ENCODE assay signal across 8 mouse cellular contexts in the genomic region with DNA sequence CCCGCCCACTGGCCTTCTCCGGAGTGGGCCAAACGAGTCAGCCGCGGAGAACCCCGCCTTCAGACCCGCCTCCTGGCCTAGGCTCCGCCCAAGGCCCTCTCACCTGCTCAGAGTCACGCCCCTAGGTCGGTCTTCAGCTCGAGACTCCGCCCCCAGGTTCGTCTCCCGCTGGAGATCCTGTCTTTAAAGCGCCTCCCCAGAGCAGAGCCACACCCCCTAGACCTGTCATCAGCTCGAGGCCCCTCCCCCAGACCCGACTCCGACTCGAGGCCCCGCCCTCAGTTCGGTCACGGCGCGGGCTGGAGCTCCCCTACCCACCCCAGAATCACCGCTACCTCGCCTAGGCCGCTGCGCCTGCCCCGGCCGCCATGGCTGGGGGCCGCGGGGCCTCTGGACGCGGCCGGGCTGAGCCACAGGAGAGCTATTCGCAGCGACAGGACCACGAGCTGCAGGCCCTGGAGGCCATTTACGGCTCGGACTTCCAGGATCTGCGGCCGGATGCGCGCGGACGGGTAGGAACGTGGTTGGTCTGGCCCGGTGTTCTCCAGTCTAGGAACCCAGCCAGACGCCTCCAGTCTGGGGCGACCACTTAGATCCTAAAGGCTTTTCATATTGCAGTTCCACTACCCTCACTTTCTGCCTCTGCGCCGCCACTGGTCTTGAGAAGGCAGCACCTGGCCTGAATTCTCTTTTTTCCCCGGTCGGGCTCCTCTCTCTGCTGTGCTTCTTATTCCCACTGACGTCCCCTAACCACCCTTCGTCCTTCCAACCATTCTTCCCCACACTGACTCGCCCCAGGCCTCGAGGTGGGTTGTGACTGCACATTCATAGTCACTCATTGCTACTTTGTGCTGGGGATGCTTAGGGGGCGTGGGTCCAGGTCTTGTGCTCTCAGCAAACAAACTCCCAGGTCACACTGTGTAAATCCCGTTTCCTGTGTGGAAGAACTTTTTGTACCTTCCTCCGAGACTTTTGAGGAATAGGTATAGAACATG. TPM values are rescaled to one million over a fixed set of nuclear protein-coding genes. Genes with fewer than 3 reads are reported as not detected.
DNase-seq lines count a peak whose midpoint lies in the region; ATAC-seq and TF ChIP-seq lines count a peak whose summit lies in the region.

A gene (plus strand): TSS at position 278 of the 995 bp plus-strand sequence.

- peak within 1 kb of the TSS; percentile 95 for H3K27ac ChIP-seq in embryonic facial prominence, embryonic 14.5 days (replicated peaks; ENCODE audit: low read depth, low read length)
- H3K27ac ChIP-seq in heart, adult 2 months, result peak within 1 kb of the TSS; percentile 95
- H3K27ac ChIP-seq in limb, embryonic 13.5 days, result peak within 1 kb of the TSS; percentile 95
- H3K27ac ChIP-seq in midbrain, embryonic 16.5 days (ENCODE audit: low read length), result peak within 1 kb of the TSS; percentile 93

- 0 out of 2 replicates have a peak, but pooled peaks have one; percentile 19 for TF ChIP-seq EP300 in heart, adult 2 months (IDR thresholded peaks at IDR 0.05; ENCODE audit: insufficient read depth, low read depth, low read length)

- DNase-seq in 3T3-L1 (ENCODE audit: low read depth, low spot score), result peak; percentile 100
- DNase-seq in adrenal gland, postnatal 4 days (ENCODE audit: low spot score in 2 of 2), result peak; percentile 81 to 95
- DNase-seq in embryonic facial prominence, embryonic 14.5 days (ENCODE audit: low spot score), result peak; percentile 99
- peak; percentile 97 to 99 for DNase-seq in heart, adult 2 months
- peak; percentile 100 for DNase-seq in kidney, adult 8-10 months
- DNase-seq in spleen, postnatal 10 days (ENCODE audit: low spot score in 2 of 2), result peak; percentile 96 to 100

- intact Hi-C loops in heart, adult 2 months (cut with DNase I), result loop anchor here (5.0 kb wide), 1 partner anchor 34 kb away; no protein-coding TSS in a partner anchor

- no peaks in the 10 kb centered on the region for H3K36me3 ChIP-seq in embryonic facial prominence, embryonic 14.5 days (ENCODE audit: control insufficient read depth, insufficient read depth, low read length)
- peaks cover 3% of the 10 kb centered on the region for H3K36me3 ChIP-seq in heart, adult 2 months (ENCODE audit: control insufficient read depth, insufficient read depth, low read length)
- H3K36me3 ChIP-seq in limb, embryonic 13.5 days, result no peaks in the 10 kb centered on the region
- no peaks in the 10 kb centered on the region for H3K36me3 ChIP-seq in midbrain, embryonic 16.5 days (ENCODE audit: control insufficient read depth, insufficient read depth, low read length)

- H3K79me2 ChIP-seq in heart, adult 2 months (replicated peaks; ENCODE audit: control insufficient read depth, insufficient read depth, low read length), result no peaks in the 10 kb centered on the region

- H3K4me3 ChIP-seq in embryonic facial prominence, embryonic 14.5 days (ENCODE audit: low read depth, low read length), result peak within 1 kb of the TSS; percentile 80
- H3K4me3 ChIP-seq in heart, adult 2 months, result peak within 1 kb of the TSS; percentile 99
- peak within 1 kb of the TSS; percentile 77 for H3K4me3 ChIP-seq in limb, embryonic 13.5 days
- H3K4me3 ChIP-seq in midbrain, embryonic 16.5 days (ENCODE audit: low read depth, low read length), result peak within 1 kb of the TSS; percentile 91

- peak; percentile 25 for TF ChIP-seq CTCF in heart, adult 2 months (IDR thresholded peaks at IDR 0.05)

- peak within 1 kb of the TSS; percentile 62 for H3K4me2 ChIP-seq in embryonic facial prominence, embryonic 14.5 days (ENCODE audit: low read depth, low read length)
- H3K4me2 ChIP-seq in limb, embryonic 13.5 days (replicated peaks), result peak within 1 kb of the TSS; percentile 82
- peak within 1 kb of the TSS; percentile 84 for H3K4me2 ChIP-seq in midbrain, embryonic 16.5 days (ENCODE audit: low read length)

- peak within 1 kb of the TSS; percentile 85 for H3K9ac ChIP-seq in embryonic facial prominence, embryonic 14.5 days (ENCODE audit: low read depth, low read length)
- H3K9ac ChIP-seq in heart, adult 2 months (ENCODE audit: low read depth, low read length), result peak within 1 kb of the TSS; percentile 92
- H3K9ac ChIP-seq in limb, embryonic 13.5 days, result peak within 1 kb of the TSS; percentile 86
- H3K9ac ChIP-seq in midbrain, embryonic 16.5 days (ENCODE audit: low read depth, low read length), result peak within 1 kb of the TSS; percentile 93

- H3K4me1 ChIP-seq in embryonic facial prominence, embryonic 14.5 days (ENCODE audit: control insufficient read depth, insufficient read depth, low read length), result peaks cover 5% of the 10 kb centered on the region
- no peaks in the 10 kb centered on the region for H3K4me1 ChIP-seq in heart, adult 2 months (ENCODE audit: control insufficient read depth, insufficient read depth, low read length)
- peaks cover 11% of the 10 kb centered on the region for H3K4me1 ChIP-seq in limb, embryonic 13.5 days
- H3K4me1 ChIP-seq in midbrain, embryonic 16.5 days (ENCODE audit: control insufficient read depth, insufficient read depth, low read length), result peaks cover 13% of the 10 kb centered on the region

- ATAC-seq in embryonic facial prominence, embryonic 14.5 days (ENCODE audit: low read depth), result peak; percentile 98
- peak; percentile 95 for ATAC-seq in limb, embryonic 13.5 days (ENCODE audit: low FRiP score, low read depth)
- ATAC-seq in midbrain, embryonic 16.5 days, result peak; percentile 97

- H3K27me3 ChIP-seq in embryonic facial prominence, embryonic 14.5 days (replicated peaks; ENCODE audit: control insufficient read depth, insufficient read depth, low read length), result no peaks in the 10 kb centered on the region
- no peaks in the 10 kb centered on the region for H3K27me3 ChIP-seq in heart, adult 2 months (ENCODE audit: control insufficient read depth, insufficient read depth, low read length)
- no peaks in the 10 kb centered on the region for H3K27me3 ChIP-seq in limb, embryonic 13.5 days
- H3K27me3 ChIP-seq in midbrain, embryonic 16.5 days (ENCODE audit: control insufficient read depth, insufficient read depth, low read depth, low read length), result no peaks in the 10 kb centered on the region

- peak; percentile 54; the same call in 1 of the 2 replicates for TF ChIP-seq POLR2A in heart, adult 2 months (IDR thresholded peaks at IDR 0.05; ENCODE audit: insufficient read depth, low read depth, low read length)

- WGBS in embryonic facial prominence, embryonic 14.5 days, result under 1% methylated on average over 49 of the region's 61 CpGs
- WGBS in heart, adult 2 months, result under 1% methylated on average over 61 of the region's 61 CpGs
- WGBS in limb, embryonic 13.5 days, result under 1% methylated on average over 61 of the region's 61 CpGs
- under 1% methylated on average over 61 of the region's 61 CpGs for WGBS in midbrain, embryonic 16.5 days

- no peaks in the 10 kb centered on the region for H3K9me3 ChIP-seq in embryonic facial prominence, embryonic 14.5 days (ENCODE audit: control insufficient read depth, low read length)
- H3K9me3 ChIP-seq in limb, embryonic 13.5 days, result no peaks in the 10 kb centered on the region
- no peaks in the 10 kb centered on the region for H3K9me3 ChIP-seq in midbrain, embryonic 16.5 days (replicated peaks; ENCODE audit: control insufficient read depth, low read length, poor library complexity, severe bottlenecking)

RNA-seq across cellular contexts. Expression of the gene that starts here (rescaled TPM):
- 10 to 100 TPM; 25.1 to 29.5 TPM for total RNA-seq in adrenal gland, postnatal 4 days (2021)
- 10.0 and 10.8 TPM in 2 replicates for polyA plus RNA-seq in embryonic facial prominence, embryonic 14.5 days (2014; fragmentation: Nextera tagmentation; extraction: Ambion mirVana)
- total RNA-seq in heart, adult 2 months (2021), result 1 to 10 TPM; 6.1 to 7.0 TPM
- 4.6 and 5.0 TPM in 2 replicates for polyA plus RNA-seq in heart, adult 2 months (2012; rRNA removed)
- polyA plus RNA-seq in limb, embryonic 13.5 days (2015; fragmentation: Nextera tagmentation; extraction: Ambion mirVana), result 11.3 and 11.8 TPM in 2 replicates
- polyA plus RNA-seq in midbrain, embryonic 16.5 days (2015; fragmentation: Nextera tagmentation; extraction: Ambion mirVana), result 8.4 and 9.3 TPM in 2 replicates

Comparison
In these comparisons a context has a peak if more than half of its experiments do, and no peak if none do; other contexts are left out.
1. Peak in every context shown above with its lines: DNase-seq, ATAC-seq, H3K4me3 ChIP-seq and H3K27ac ChIP-seq.